Mouse (Mus musculus) T-cell, adult 66 days (primary cell): ENCODE measurements around the gene Tbl3. TPM values are rescaled to one million over a fixed set of nuclear protein-coding genes. Genes with fewer than 3 reads are reported as not detected.

Experiments
- total RNA-seq, 2 experiments: library from RNA; stranded (reverse); gene quantifications; 3 replicates in 1 of 2; 4 replicates in 1 of 2; pipeline ENCODE4 v1.2.4; 2023

The Tbl3 gene
- 10 to 100 TPM; 27.4 to 33.3 TPM for total RNA-seq

GRCm38 (mm10) chr17:24706982-24707800, at the start of gene Tbl3:
Gene Tbl3, minus strand, starts transcription at chr17:24707660.

GRCm38 (mm10) chr17:24752415-24753394, 45.2 kb upstream of the Tbl3 start, which contains the start of gene Hs3st6:
Gene Hs3st6, plus strand, starts transcription at chr17:24752988.

GRCm38 (mm10) chr17:24736330-24737051, 29.0 kb upstream of the Tbl3 start, which contains the start of gene Msrb1:
Gene Msrb1, plus strand, starts transcription at chr17:24736642.

GRCm38 (mm10) chr17:24727618-24728017, 20.2 kb upstream of the Tbl3 start, which contains the start of gene Rpl3l:
Gene Rpl3l, plus strand, starts transcription at chr17:24727820.

GRCm38 (mm10) chr17:24724184-24724583, 16.7 kb upstream of the Tbl3 start, which contains the start of gene Ndufb10:
Gene Ndufb10, minus strand, starts transcription at chr17:24724478.

GRCm38 (mm10) chr17:24717943-24718342, 10.5 kb upstream of the Tbl3 start, which contains the start of the genes Rnf151 and Rps2:
Gene Rnf151, minus strand, starts transcription at chr17:24718063.
Gene Rps2, plus strand, starts transcription at chr17:24718116.

GRCm38 (mm10) chr17:24696011-24696697, 11.3 kb downstream of the Tbl3 start, which contains the start of the genes Gfer and Noxo1:
Gene Gfer, minus strand, starts transcription at chr17:24696156.
Gene Noxo1, plus strand, starts transcription at chr17:24696234.

GRCm38 (mm10) chr17:24689251-24690081, 18.0 kb downstream of the Tbl3 start, which contains the start of gene Syngr3:
Gene Syngr3, minus strand, starts transcription at chr17:24689955.

GRCm38 (mm10) chr17:24669545-24670245, 37.8 kb downstream of the Tbl3 start, which contains the start of gene Zfp598:
Gene Zfp598, plus strand, starts transcription at chr17:24669687.

GRCm38 (mm10) chr17:24658017-24658758, 49.3 kb downstream of the Tbl3 start, which contains the start of gene Npw:
Gene Npw, minus strand, starts transcription at chr17:24658457.

GRCm38 (mm10) chr17:24650070-24650616, 57.3 kb downstream of the Tbl3 start, which contains the start of gene Slc9a3r2:
Gene Slc9a3r2, minus strand, starts transcription at chr17:24650327.

Other genes with a start within 250 kb of the Tbl3 start
- 10 to 100 TPM; 64.4 to 88.9 TPM for gene E4f1, start 237.3 kb downstream of the Tbl3 start, total RNA-seq
- 10 to 100 TPM; 15.5 to 17.4 TPM for gene Pgp, start 237.3 kb downstream of the Tbl3 start, total RNA-seq
- gene Bricd5, start 233.8 kb downstream of the Tbl3 start, total RNA-seq, result 1 to 10 TPM in 1 of 2 experiments, under 1 TPM in 1; 0.76 to 1.2 TPM
- 10 to 100 TPM; 27.6 to 29.2 TPM for gene Mlst8, start 228.6 kb downstream of the Tbl3 start, total RNA-seq
- gene Caskin1, start 219.1 kb downstream of the Tbl3 start, total RNA-seq, result not detected
- 100 to 1,000 TPM; 162 to 172 TPM for gene Traf7, start 179.7 kb downstream of the Tbl3 start, total RNA-seq
- 1 to 10 TPM; 1.8 to 2.0 TPM for gene Rab26, start 173.4 kb downstream of the Tbl3 start, total RNA-seq
- gene Pkd1, start 157.8 kb downstream of the Tbl3 start, total RNA-seq, result 100 to 1,000 TPM; 103 to 104 TPM
- gene Tsc2, start 75.0 kb downstream of the Tbl3 start, total RNA-seq, result 10 to 100 TPM; 58.4 to 76.0 TPM
- 1 to 10 TPM; 4.3 to 5.2 TPM for gene Nthl1, start 75.0 kb downstream of the Tbl3 start, total RNA-seq
- gene Slc9a3r2, start 57.3 kb downstream of the Tbl3 start, total RNA-seq, result not detected
- not detected for gene Npw, start 49.2 kb downstream of the Tbl3 start, total RNA-seq
- gene Zfp598, start 38.0 kb downstream of the Tbl3 start, total RNA-seq, result 10 to 100 TPM; 63.7 to 67.1 TPM
- under 1 TPM in 1 of 2 experiments, not detected in 1; 0.47 TPM for gene Syngr3, start 17.7 kb downstream of the Tbl3 start, total RNA-seq
- 10 to 100 TPM; 20.5 to 22.8 TPM for gene Gfer, start 11.5 kb downstream of the Tbl3 start, total RNA-seq
- gene Noxo1, start 11.4 kb downstream of the Tbl3 start, total RNA-seq, result 1 to 10 TPM; 2.4 to 5.0 TPM
- gene Rnf151, start 10.4 kb upstream of the Tbl3 start, total RNA-seq, result not detected
- gene Rps2, start 10.5 kb upstream of the Tbl3 start, total RNA-seq, result 1,000 to 10,000 TPM; 1,514 to 1,529 TPM
- gene Ndufb10, start 16.8 kb upstream of the Tbl3 start, total RNA-seq, result 10 to 100 TPM; 64.9 to 73.3 TPM
- under 1 TPM in 1 of 2 experiments, not detected in 1; 0.56 TPM for gene Rpl3l, start 20.2 kb upstream of the Tbl3 start, total RNA-seq
- gene Msrb1, start 29.0 kb upstream of the Tbl3 start, total RNA-seq, result 10 to 100 TPM; 29.5 to 43.8 TPM
- not detected for gene Hs3st6, start 45.3 kb upstream of the Tbl3 start, total RNA-seq
- gene Meiob, start 96.6 kb upstream of the Tbl3 start, total RNA-seq, result not detected
- gene Hagh, start 132.5 kb upstream of the Tbl3 start, total RNA-seq, result 10 to 100 TPM; 27.1 to 30.0 TPM
- gene Fahd1, start 142.7 kb upstream of the Tbl3 start, total RNA-seq, result 1 to 10 TPM; 1.6 to 2.0 TPM
- gene Igfals, start 158.3 kb upstream of the Tbl3 start, total RNA-seq, result 1 to 10 TPM; 1.0 to 1.2 TPM
- gene Nubp2, start 178.7 kb upstream of the Tbl3 start, total RNA-seq, result 10 to 100 TPM; 68.0 to 72.7 TPM
- gene Spsb3, start 179.0 kb upstream of the Tbl3 start, total RNA-seq, result 10 to 100 TPM; 33.6 to 34.4 TPM
- 10 to 100 TPM; 64.6 to 66.7 TPM for gene Eme2, start 187.4 kb upstream of the Tbl3 start, total RNA-seq
- gene Mrps34, start 187.5 kb upstream of the Tbl3 start, total RNA-seq, result 10 to 100 TPM; 38.9 to 45.1 TPM
- 10 to 100 TPM; 18.5 to 30.4 TPM for gene Nme3, start 188.8 kb upstream of the Tbl3 start, total RNA-seq
- gene Mapk8ip3, start 229.3 kb upstream of the Tbl3 start, total RNA-seq, result 100 to 1,000 TPM; 222 to 255 TPM